Mouse (Mus musculus) activated CD4-positive, CD25-positive, alpha-beta regulatory T cell, adult 4 months (primary cell): ENCODE measurements around the gene Neu3. TPM values are rescaled to one million over a fixed set of nuclear protein-coding genes. Genes with fewer than 3 reads are reported as not detected.
A peak's percentile ranks its signal among the peaks of the same experiment; 100 is the strongest.
"Not testable (repeated sequence)": the region's sequence is repeated elsewhere in the genome, so short reads cannot be mapped to it uniquely, and the experiment has no call there.

Source experiments
- ATAC-seq: one replicate; pipeline ENCODE4 v1.8.0; 2017
- polyA plus RNA-seq, 2 experiments: library from polyadenylated mRNA; unstranded; fragments of 100-300 nt; shearing (Covaris generic); gene quantifications; one replicate each; pipeline ENCODE4 v1.2.1; 2017

Neu3 gene
- polyA plus RNA-seq, 2 experiments from 2014 or later = 24.2 to 29.1 TPM

DNA sequence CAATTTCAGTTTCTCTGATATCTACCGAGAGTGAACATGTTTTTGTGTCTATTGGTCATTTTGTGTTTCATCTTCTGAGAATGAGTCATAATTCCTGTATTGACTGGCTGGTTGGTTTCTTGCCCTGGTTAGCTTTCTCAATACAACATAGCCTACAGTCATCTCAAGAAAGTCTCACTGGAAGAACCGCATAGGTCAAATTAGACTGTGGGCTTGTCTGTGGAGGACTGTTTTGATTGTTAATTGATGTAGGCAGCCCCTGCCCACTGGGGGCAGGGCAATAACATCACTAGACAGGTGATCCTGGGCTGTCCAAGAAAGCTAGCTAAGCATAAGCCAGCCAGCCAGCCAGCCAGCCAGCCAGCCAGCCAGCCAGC lies 5.6 kb upstream of the Neu3 start:
- peak; percentile 87 for ATAC-seq

GRCm38 (mm10) chr7:99833115-99833845 lies 5.1 kb upstream of the Neu3 start:
- ATAC-seq = peak; percentile 27

DNA sequence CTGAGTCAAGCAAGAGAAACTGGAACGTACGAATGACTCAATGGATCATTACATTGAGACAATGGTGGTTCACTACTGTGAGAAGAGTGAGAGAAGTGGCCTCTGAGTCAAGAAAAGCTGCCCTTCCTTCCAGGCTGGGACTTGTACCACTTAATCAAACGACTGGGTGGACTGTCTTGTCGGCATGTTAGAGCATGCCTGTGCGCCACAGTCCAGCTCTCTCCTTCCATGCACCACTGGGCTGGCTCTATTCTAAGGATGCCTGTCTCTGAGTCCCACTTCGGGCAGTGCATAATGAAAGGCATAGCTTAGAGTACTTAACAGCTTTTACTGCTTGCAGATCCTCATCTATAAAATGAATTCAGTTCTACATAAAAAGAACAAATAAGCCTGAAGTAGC lies 2.1 kb downstream of the Neu3 start:
- ATAC-seq = no peak

GRCm38 (mm10) chr7:99825511-99825910 lies 2.7 kb downstream of the Neu3 start:
- no peak for ATAC-seq

GRCm38 (mm10) chr7:99824649-99825483 lies 3.4 kb downstream of the Neu3 start:
- no peak for ATAC-seq

GRCm38 (mm10) chr7:99823045-99823663 lies 5.1 kb downstream of the Neu3 start:
- ATAC-seq = peak; percentile 46

DNA sequence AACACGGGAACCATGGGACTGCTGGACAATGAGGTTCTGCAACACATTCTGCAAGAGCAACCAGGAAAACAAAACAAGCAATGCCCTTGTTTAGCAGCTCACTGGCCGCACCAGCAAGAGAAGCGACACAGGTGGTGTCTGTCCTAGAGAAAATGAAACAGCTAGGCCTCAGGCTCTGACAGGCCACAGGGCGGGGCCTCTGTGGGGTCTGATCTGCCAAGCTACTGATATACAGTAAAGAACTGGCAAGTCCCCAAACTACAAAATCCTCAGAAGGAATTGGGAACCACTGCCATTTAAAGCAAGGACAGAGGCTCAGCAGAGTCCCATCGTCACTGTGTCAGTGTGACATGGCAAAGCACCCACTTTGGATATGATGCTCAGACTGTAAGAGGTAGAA lies 5.8 kb downstream of the Neu3 start:
- ATAC-seq = peak; percentile 72

GRCm38 (mm10) chr7:99821953-99822352 lies 6.3 kb downstream of the Neu3 start:
- ATAC-seq = no peak

- peak; percentile 27 for ATAC-seq
These were observed 10.0 kb downstream of the Neu3 start for GRCm38 (mm10) chr7:99818181-99818725.

DNA sequence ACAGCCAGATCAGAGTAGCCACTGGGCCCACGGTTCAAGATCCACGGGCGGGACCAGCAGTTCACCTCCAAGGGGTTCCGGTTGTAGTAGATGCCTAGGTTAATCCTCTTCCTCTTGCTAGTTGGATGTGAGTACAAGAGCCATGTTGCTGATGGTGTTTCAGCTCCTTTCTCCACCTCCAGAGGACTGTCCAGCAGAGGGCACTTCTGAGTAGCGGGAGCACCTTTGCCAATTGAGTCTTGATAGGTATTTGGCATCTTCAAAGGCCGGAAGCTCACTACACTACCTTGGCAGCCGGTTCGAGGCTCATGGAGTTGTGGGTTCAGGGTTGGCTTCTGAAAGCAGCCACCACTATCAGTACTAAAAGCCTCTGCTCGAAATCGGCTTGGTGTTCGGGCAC lies 14.8 kb downstream of the Neu3 start:
- peak; percentile 14 for ATAC-seq

- ATAC-seq = no peak
These were observed 16.6 kb downstream of the Neu3 start for GRCm38 (mm10) chr7:99811661-99812060.

GRCm38 (mm10) chr7:99810814-99811213 lies 17.4 kb downstream of the Neu3 start:
- ATAC-seq = no peak

- ATAC-seq = not testable (repeated sequence)
These were observed 21.2 kb downstream of the Neu3 start for GRCm38 (mm10) chr7:99807043-99807442.

DNA sequence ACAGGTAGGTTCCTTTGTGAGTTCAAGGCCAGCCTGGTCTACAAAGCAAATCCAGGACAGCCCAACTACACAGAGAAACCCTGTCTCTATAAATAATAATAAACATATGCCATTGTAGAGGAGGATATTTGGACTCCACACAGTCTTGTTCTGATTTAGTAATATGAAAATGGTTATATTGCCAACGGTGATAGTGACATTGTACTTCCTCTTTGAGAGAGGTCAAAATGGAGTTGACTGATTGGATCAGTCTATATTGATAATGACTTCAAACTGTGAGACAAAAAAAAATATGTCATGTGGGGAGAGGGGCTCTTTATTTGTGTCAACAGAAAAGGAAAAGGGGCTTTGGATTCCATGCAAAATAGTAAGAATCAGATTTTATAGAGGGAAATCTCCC lies 22.9 kb downstream of the Neu3 start:
- no peak for ATAC-seq

- ATAC-seq = not testable (repeated sequence)
These were observed 24.2 kb downstream of the Neu3 start for GRCm38 (mm10) chr7:99804033-99804432.

DNA sequence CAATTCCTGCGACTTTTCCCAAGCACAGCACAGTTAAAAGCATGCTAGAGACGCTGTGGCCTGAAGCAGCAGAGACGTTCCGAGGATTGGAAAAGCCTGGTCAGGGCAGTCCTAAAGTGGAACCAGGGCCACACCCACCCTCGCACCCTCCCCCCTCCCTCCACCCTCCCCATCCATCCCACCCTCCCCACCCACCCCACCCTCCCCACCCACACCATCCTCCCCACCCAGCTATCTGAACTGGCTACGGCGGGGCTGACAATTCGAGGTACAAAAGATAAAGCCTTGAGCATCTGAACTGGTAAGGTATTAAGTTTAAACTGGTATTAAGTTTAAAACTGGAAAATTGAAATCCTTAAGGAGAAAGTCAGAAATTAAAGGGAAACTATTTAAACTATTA lies 24.7 kb downstream of the Neu3 start:
- no peak for ATAC-seq

GRCm38 (mm10) chr7:99799118-99799517 lies 29.1 kb downstream of the Neu3 start:
- no peak for ATAC-seq

- ATAC-seq = no peak
These were observed 30.1 kb downstream of the Neu3 start for GRCm38 (mm10) chr7:99797911-99798647.

- ATAC-seq = no peak
These were observed 31.0 kb downstream of the Neu3 start for GRCm38 (mm10) chr7:99797261-99797660.

- no peak for ATAC-seq
These were observed 31.7 kb downstream of the Neu3 start for GRCm38 (mm10) chr7:99796471-99796870.

DNA sequence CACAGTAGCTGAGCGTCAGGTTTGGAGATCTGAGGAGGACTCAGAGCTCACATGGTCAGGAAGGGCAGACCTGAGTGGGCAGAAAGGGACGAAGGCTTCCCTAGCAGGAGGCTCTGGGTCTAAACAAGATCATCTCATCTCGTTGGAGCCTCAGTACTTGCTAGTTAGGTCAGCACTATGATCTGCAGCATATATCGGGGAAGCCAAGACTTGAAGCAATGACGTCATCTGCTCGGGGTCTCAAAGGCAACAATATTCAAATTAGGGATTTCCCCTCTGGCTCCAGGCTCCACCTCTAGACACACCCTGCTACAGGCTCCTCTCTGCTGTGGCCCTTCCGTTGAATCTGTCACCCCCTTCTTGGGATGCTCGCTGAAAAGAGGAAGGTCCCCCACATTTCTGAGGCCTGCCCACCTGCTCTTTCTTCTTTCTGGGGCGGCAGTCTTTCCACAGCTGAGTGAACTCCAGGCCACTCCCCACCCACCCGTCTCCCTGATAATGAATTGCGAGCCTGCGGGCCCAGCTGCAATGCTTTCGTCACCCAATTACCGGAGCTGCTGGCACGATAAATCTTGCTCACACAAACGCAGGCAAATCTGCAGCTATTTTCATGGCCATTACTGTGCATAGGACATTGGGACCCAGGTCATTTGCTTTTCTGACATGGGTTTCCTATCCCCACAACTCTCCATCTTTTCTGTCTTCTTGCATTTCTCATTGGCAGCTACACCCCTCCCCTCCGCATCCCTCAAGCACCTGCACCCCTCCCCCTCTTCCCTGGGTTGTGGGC lies 32.8 kb downstream of the Neu3 start:
- peak; percentile 70 for ATAC-seq

DNA sequence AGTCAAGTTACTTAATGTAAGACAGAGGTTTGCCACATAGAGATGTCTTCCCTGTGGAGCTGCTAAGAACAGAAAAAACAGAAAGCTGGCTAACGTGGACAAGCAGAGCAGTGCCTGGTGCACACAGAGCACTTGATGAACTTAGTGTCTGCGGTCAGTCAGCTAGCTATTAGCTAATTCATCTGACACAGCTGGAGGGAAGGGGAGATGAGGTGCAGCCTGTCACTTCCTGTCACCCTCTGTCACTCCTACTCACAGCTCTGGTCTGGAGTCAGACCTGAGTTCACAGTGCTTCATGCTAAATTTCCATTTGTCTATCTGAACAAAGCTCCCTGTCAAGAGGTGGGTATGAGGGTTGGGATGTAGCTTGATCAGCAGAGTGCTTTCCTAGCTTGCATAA lies 34.1 kb downstream of the Neu3 start:
- peak; percentile 53 for ATAC-seq
